Mouse (Mus musculus) adrenal gland, postnatal 10 days (tissue): ENCODE results near the gene 1700047I17Rik2. TPM values are rescaled to one million over a fixed set of nuclear protein-coding genes. Genes with fewer than 3 reads are reported as not detected.
"Not testable (repeated sequence)": the region's sequence is repeated elsewhere in the genome, so short reads cannot be mapped to it uniquely, and the experiment has no call there.

Source experiments
- DNase-seq: peaks from one replicate; pipeline ENCODE4 v3.0.0; 2021; ENCODE audit warnings: mixed read lengths
- long read RNA-seq, 2 experiments: library from polyadenylated mRNA; stranded (forward); transcript quantifications; one replicate each; pipeline ENCODE4 v2.0.0; 2021
- total RNA-seq, 2 experiments: library from RNA; stranded (reverse); gene quantifications; 2 replicates each; pipeline ENCODE4 v1.2.3; 2021

The 1700047I17Rik2 gene
- total RNA-seq, result 1 to 10 TPM in 1 of 2 experiments, not detected in 1; 7.9 TPM
- long read RNA-seq, experiment 1, transcript 1700047I17Rik2-201 (5 exons, 3,863 nt), result major isoform, 13 of 16 reads
- long read RNA-seq, experiment 1, partial matches to known transcripts, result 0 of 16 reads
- long read RNA-seq, experiment 1, other reads (novel, unspliced or antisense), result 3 of 16 reads
- long read RNA-seq, experiment 2, transcript 1700047I17Rik2-201 (5 exons, 3,863 nt), result major isoform, 15 of 17 reads
- long read RNA-seq, experiment 2, partial matches to known transcripts, result 0 of 17 reads
- long read RNA-seq, experiment 2, other reads (novel, unspliced or antisense), result 2 of 17 reads

DNA sequence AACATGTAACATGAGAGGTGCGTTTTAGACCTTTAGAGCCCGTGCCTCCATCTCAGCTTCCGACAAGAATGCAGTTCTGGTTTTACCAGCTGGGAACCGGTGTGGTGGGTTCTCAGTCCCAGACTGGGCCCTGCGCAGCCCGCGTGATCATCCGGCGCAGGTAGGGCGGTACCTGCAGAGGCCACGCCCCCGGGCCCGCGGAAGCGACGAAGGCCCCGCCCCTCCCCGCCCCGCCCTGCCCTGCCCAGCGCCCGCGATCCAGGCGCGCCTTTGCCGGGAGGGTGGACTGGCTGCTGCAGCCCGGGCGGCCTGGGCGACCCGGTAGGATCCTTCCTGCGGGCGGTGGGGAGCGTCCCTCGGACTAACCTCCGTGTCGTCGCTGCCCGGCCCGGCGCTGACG lies at the start of gene 1700047I17Rik2:
Gene 1700047I17Rik2 (plus strand): TSS at position 287 of the 400 bp plus-strand sequence.
- DNase-seq, result not testable (repeated sequence)

DNA sequence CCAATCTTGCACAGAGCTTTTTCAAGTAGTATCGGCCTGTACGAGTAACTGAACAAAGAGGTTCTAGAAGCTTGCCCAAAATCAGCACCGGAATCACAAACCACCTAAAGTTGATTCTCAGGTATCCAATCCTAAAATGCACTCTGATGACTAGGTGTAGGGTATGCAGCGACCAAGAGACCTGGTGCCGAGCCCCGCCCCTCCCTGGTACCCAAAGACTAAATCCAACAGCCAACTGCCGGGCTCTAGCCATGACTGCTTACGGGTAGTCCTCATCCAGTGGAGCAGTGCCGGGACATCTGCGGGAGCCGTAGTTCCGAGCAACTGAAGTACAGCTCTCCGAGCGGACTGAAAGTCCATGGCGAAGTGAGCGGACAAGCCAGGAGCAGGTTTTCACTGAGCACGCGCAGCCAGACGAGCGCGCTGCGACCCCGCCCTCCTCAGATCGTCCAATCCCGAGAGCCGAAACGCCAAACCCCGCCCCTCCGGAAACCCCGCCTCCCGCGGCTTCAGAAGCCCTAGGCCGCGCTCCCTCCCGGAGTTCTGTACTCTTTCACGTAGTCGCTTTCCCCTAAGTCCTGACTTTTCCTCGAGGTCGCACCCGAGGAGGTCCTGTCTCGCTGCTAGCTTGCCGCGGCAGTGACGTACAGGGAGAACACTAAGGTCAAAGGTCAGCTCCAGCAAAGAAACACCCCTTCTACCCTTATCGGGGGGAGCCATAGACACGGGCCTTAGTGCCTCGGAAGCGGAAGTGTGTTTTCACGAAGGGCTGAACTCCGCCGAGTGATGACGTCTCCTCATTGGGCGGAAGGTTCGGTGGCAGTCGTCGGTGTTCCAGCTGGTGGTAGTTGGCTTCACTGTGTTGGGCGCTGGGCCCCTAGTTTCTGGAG lies 44.6 kb upstream of the 1700047I17Rik2 start, which contains the start of gene Srp54b:
Gene Srp54b (plus strand): TSS at position 546 of the 890 bp plus-strand sequence.
- not testable (repeated sequence) for DNase-seq

DNA sequence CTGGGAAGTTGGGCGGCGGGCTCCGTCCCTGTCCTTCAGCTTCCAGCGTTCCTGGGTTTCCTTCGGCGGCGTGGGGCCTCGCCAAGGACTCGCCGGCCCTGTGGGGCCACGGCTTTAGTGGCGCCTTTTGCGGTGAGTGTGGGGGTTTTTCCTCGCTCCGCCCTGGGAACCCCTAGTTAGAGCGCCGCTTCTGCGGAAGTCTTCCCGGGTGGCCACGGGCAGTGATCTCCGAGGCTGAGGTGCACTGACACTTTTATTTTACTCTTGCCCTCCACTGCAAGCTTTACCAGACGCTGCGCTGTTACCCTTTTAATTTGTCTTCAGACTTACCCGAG lies 44.0 kb upstream of the 1700047I17Rik2 start:
- DNase-seq, result not testable (repeated sequence)

DNA sequence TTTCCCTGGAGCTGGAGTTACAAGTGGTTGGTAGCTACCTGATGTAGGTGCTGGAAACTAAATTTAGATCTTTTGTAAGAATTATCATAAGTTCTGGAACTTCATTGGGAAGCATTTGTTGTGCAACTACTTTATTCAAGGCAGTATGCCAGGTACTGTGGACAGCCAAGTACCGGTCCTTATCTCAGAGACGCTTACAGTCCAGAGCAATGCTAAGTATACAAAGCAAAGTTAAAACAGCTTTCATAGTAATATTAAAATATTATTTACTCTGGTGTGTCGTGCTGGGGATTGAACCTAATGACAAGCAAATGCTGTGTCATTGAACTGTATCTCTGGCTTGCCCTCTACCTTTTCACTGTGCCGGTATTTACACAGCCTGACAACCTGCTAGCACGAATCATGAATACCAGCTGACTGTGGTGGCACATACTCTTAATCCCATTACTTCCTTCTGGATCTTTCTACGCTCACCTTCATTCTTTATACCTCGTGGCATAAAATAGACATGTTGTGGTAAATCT lies 32.3 kb upstream of the 1700047I17Rik2 start:
- not testable (repeated sequence) for DNase-seq

DNA sequence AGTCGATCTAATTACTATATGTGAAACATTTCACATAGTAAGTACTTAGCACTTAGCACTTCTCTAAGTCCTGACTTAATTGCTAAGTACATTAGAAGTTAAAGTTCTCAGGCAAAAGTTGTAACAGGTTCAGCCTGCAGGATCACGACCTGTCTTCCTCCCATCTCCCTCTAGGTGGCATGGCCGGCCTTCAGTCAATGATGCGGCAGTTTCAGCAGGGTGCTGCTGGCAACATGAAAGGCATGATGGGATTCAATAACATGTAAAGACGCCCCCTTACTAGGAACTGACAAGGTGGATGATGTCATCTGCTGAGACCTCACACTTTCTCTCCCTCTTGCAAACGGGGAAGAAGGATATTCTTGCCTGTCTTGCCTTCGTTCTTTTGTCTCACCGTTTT lies 11.7 kb upstream of the 1700047I17Rik2 start:
- DNase-seq, result not testable (repeated sequence)

DNA sequence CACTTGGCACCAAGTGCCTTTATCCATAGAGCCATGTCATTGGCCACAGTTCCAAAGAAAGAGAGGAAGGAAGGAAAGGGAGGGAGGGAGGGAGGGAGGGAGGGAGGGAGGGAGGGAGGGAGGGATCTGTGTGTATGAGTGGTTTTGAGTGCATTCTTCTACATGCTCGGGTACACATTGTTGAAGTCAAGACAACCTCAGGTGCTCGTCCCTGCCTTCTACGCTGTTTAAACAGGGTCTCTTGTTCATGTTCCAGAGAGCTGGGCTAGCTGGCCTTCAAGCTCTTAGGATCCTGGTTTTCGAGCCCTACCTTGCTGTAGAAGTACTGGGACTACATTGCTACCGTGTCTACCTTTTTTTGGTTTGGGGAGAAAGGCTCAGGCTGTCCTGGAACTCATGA lies 10.3 kb upstream of the 1700047I17Rik2 start:
- not testable (repeated sequence) for DNase-seq

DNA sequence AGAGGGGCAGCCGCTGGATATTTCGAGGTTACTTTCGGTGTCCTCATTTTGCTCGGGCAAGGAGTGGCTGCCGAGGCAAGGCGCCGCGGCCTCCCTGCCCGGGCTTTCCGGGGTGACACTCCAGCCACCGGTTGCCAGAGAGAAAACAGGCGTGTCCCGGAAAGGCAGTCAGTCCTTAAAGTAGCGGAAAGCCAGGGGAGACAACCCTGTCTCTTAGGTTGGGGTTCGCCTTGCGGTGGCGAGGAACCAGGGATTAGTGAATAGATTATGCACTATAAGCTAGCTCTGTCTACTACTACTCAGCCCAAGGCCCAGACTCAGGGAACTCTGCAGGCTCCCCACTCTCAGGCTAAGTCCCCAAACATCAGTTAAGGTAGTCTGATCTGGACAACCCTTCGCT lies 407 bp downstream of the 1700047I17Rik2 start:
- not testable (repeated sequence) for DNase-seq

DNA sequence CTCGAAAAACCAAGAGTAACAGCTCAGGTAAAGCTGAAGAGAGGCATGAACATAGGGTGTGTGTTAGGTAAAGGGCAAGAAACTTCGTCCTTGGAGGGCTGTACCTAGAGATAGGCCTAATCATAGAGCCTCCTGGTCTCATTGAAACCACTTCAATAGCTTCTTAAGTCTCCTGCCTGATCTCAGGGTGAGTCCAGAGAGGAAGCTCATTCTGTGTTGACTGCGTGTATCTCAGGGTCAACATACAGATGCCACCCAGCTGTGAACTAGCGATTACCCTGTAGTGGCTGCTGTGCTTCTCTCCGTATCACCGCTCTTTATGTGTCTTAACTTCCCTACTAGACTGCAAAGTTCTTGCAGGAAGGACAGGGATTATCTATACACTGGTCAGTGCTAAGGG lies 13.6 kb downstream of the 1700047I17Rik2 start:
- not testable (repeated sequence) for DNase-seq

DNA sequence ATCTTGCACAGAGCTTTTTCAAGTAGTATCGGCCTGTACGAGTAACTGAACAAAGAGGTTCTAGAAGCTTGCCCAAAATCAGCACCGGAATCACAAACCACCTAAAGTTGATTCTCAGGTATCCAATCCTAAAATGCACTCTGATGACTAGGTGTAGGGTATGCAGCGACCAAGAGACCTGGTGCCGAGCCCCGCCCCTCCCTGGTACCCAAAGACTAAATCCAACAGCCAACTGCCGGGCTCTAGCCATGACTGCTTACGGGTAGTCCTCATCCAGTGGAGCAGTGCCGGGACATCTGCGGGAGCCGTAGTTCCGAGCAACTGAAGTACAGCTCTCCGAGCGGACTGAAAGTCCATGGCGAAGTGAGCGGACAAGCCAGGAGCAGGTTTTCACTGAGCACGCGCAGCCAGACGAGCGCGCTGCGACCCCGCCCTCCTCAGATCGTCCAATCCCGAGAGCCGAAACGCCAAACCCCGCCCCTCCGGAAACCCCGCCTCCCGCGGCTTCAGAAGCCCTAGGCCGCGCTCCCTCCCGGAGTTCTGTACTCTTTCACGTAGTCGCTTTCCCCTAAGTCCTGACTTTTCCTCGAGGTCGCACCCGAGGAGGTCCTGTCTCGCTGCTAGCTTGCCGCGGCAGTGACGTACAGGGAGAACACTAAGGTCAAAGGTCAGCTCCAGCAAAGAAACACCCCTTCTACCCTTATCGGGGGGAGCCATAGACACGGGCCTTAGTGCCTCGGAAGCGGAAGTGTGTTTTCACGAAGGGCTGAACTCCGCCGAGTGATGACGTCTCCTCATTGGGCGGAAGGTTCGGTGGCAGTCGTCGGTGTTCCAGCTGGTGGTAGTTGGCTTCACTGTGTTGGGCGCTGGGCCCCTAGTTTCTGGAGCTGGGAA lies 30.5 kb downstream of the 1700047I17Rik2 start, which contains the start of gene Srp54c:
Gene Srp54c (plus strand): TSS at position 543 of the 894 bp plus-strand sequence.
- not testable (repeated sequence) for DNase-seq

DNA sequence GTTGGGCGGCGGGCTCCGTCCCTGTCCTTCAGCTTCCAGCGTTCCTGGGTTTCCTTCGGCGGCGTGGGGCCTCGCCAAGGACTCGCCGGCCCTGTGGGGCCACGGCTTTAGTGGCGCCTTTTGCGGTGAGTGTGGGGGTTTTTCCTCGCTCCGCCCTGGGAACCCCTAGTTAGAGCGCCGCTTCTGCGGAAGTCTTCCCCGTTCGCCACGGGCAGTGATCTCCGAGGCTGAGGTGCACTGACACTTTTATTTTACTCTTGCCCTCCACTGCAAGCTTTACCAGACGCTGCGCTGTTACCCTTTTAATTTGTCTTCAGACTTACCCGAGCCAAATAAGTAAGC lies 31.1 kb downstream of the 1700047I17Rik2 start:
- DNase-seq, result not testable (repeated sequence)

DNA sequence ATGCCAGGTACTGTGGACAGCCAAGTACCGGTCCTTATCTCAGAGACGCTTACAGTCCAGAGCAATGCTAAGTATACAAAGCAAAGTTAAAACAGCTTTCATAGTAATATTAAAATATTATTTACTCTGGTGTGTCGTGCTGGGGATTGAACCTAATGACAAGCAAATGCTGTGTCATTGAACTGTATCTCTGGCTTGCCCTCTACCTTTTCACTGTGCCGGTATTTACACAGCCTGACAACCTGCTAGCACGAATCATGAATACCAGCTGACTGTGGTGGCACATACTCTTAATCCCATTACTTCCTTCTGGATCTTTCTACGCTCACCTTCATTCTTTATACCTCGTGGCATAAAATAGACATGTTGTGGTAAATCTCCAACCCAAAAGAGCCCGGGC lies 42.9 kb downstream of the 1700047I17Rik2 start:
- not testable (repeated sequence) for DNase-seq

DNA sequence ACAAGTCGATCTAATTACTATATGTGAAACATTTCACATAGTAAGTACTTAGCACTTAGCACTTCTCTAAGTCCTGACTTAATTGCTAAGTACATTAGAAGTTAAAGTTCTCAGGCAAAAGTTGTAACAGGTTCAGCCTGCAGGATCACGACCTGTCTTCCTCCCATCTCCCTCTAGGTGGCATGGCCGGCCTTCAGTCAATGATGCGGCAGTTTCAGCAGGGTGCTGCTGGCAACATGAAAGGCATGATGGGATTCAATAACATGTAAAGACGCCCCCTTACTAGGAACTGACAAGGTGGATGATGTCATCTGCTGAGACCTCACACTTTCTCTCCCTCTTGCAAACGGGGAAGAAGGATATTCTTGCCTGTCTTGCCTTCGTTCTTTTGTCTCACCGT lies 62.6 kb downstream of the 1700047I17Rik2 start:
- not testable (repeated sequence) for DNase-seq

DNA sequence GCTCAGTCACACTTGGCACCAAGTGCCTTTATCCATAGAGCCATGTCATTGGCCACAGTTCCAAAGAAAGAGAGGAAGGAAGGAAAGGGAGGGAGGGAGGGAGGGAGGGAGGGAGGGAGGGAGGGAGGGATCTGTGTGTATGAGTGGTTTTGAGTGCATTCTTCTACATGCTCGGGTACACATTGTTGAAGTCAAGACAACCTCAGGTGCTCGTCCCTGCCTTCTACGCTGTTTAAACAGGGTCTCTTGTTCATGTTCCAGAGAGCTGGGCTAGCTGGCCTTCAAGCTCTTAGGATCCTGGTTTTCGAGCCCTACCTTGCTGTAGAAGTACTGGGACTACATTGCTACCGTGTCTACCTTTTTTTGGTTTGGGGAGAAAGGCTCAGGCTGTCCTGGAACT lies 64.0 kb downstream of the 1700047I17Rik2 start:
- not testable (repeated sequence) for DNase-seq

Other genes starting within 250 kb of the 1700047I17Rik2 start
- not detected for gene Gm20403, start 213.1 kb upstream of the 1700047I17Rik2 start, total RNA-seq
- 10 to 100 TPM; 22.0 to 27.1 TPM for gene Baz1a, start 185.2 kb upstream of the 1700047I17Rik2 start, total RNA-seq
- gene 2700097O09Rik, start 119.5 kb upstream of the 1700047I17Rik2 start, total RNA-seq, result 10 to 100 TPM in 1 of 2 experiments, 1 to 10 TPM in 1; 8.9 to 11.3 TPM
- gene Srp54a, start 119.3 kb upstream of the 1700047I17Rik2 start, total RNA-seq, result 100 to 1,000 TPM; 110 to 121 TPM
- gene Fam177a, start 75.1 kb upstream of the 1700047I17Rik2 start, total RNA-seq, result 10 to 100 TPM in 1 of 2 experiments, 1 to 10 TPM in 1; 5.1 to 12.8 TPM
- gene Srp54b, start 44.5 kb upstream of the 1700047I17Rik2 start, total RNA-seq, result 10 to 100 TPM; 61.5 to 78.7 TPM
- 10 to 100 TPM; 33.4 to 40.0 TPM for gene Srp54c, start 30.6 kb downstream of the 1700047I17Rik2 start, total RNA-seq
- 10 to 100 TPM; 15.5 to 16.8 TPM for gene 1110008L16Rik, start 100.0 kb downstream of the 1700047I17Rik2 start, total RNA-seq
- 10 to 100 TPM; 11.7 to 11.8 TPM for gene Ppp2r3c, start 103.4 kb downstream of the 1700047I17Rik2 start, total RNA-seq
- 100 to 1,000 TPM; 236 to 251 TPM for gene Psma6, start 184.6 kb downstream of the 1700047I17Rik2 start, total RNA-seq